Mouse (Mus musculus): Measurements from ENCODE around the gene Col13a1. TPM values are rescaled to one million over a fixed set of nuclear protein-coding genes. Genes with fewer than 3 reads are reported as not detected.

Gene Col13a1
- polyA plus RNA-seq, 1 experiment from 2014 or later: 4.4 TPM

GRCm38 (mm10) chr10:61825979-61826752 lies 152.7 kb downstream of the Col13a1 start:
- H3K4me1 ChIP-seq: peaks cover 12% of the 10 kb centered on the region
- H3K9ac ChIP-seq (replicated peaks): no peak overlapping the region
- no peak for ATAC-seq (ENCODE audit: low FRiP score, low read depth)
- H3K27me3 ChIP-seq: peaks cover 13% of the 10 kb centered on the region
- no peak overlapping the region for H3K4me2 ChIP-seq (replicated peaks)
- no peak overlapping the region for H3K27ac ChIP-seq (replicated peaks)
- H3K4me3 ChIP-seq: no peak overlapping the region
- H3K9me3 ChIP-seq: no peaks in the 10 kb centered on the region
- WGBS: 78% methylated on average over 13 of the region's 13 CpGs
- H3K36me3 ChIP-seq: no peaks in the 10 kb centered on the region

- peaks cover 13% of the 10 kb centered on the region for H3K27me3 ChIP-seq
- no peak overlapping the region for H3K9ac ChIP-seq (replicated peaks)
- H3K4me3 ChIP-seq: no peak overlapping the region
- 47% methylated on average over 5 of the region's 5 CpGs for WGBS
- H3K4me2 ChIP-seq (replicated peaks): no peak overlapping the region
- H3K4me1 ChIP-seq: peaks cover 12% of the 10 kb centered on the region
- no peak for ATAC-seq (ENCODE audit: low FRiP score, low read depth)
- H3K27ac ChIP-seq (replicated peaks): no peak overlapping the region
- H3K36me3 ChIP-seq: no peaks in the 10 kb centered on the region
- no peaks in the 10 kb centered on the region for H3K9me3 ChIP-seq
Measured at GRCm38 (mm10) chr10:61825536-61825935, 153.4 kb downstream of the Col13a1 start.

GRCm38 (mm10) chr10:61823731-61824115 lies 155.2 kb downstream of the Col13a1 start:
- no peak overlapping the region for H3K4me3 ChIP-seq
- no peaks in the 10 kb centered on the region for H3K9me3 ChIP-seq
- no peak for ATAC-seq (ENCODE audit: low FRiP score, low read depth)
- peaks cover 11% of the 10 kb centered on the region for H3K27me3 ChIP-seq
- WGBS: 83% methylated on average over 4 of the region's 4 CpGs
- no peaks in the 10 kb centered on the region for H3K36me3 ChIP-seq
- no peak overlapping the region for H3K27ac ChIP-seq (replicated peaks)
- H3K4me1 ChIP-seq: peaks cover 12% of the 10 kb centered on the region
- no peak overlapping the region for H3K9ac ChIP-seq (replicated peaks)
- no peak overlapping the region for H3K4me2 ChIP-seq (replicated peaks)

GRCm38 (mm10) chr10:61822968-61823730 lies 155.8 kb downstream of the Col13a1 start:
- Histone ChIP-seq H3K9ac (replicated peaks) (no peak overlapping the region), H3K36me3 (no peaks in the 10 kb centered on the region), H3K4me3 (no peak overlapping the region), H3K9me3 (no peaks in the 10 kb centered on the region), H3K4me2 (replicated peaks) (no peak overlapping the region), H3K4me1 (peaks cover 12% of the 10 kb centered on the region), H3K27ac (replicated peaks) (no peak overlapping the region), H3K27me3 (peaks cover 8% of the 10 kb centered on the region)
- no peak for ATAC-seq (ENCODE audit: low FRiP score, low read depth)
- WGBS: 67% methylated on average over 7 of the region's 7 CpGs

- Histone ChIP-seq H3K27me3 (no peaks in the 10 kb centered on the region), H3K27ac (replicated peaks) (no peak overlapping the region), H3K9ac (replicated peaks) (no peak overlapping the region), H3K4me2 (replicated peaks) (no peak overlapping the region), H3K9me3 (no peaks in the 10 kb centered on the region), H3K4me1 (no peaks in the 10 kb centered on the region), H3K36me3 (no peaks in the 10 kb centered on the region), H3K4me3 (no peak overlapping the region)
- no peak for ATAC-seq (ENCODE audit: low FRiP score, low read depth)
- WGBS: 54% methylated on average over 9 of the region's 9 CpGs
Measured at GRCm38 (mm10) chr10:61820050-61820449, 158.9 kb downstream of the Col13a1 start.

- Histone ChIP-seq H3K27me3 (no peaks in the 10 kb centered on the region), H3K4me1 (no peaks in the 10 kb centered on the region), H3K4me3 (no peak overlapping the region), H3K4me2 (replicated peaks) (no peak overlapping the region), H3K27ac (replicated peaks) (no peak overlapping the region), H3K36me3 (no peaks in the 10 kb centered on the region), H3K9ac (replicated peaks) (no peak overlapping the region), H3K9me3 (no peaks in the 10 kb centered on the region)
- no peak for ATAC-seq (ENCODE audit: low FRiP score, low read depth)
- 72% methylated on average over 5 of the region's 5 CpGs for WGBS
Measured at GRCm38 (mm10) chr10:61811987-61812386, 166.9 kb downstream of the Col13a1 start.

GRCm38 (mm10) chr10:61798133-61798576 lies 180.8 kb downstream of the Col13a1 start:
- H3K27me3 ChIP-seq: no peaks in the 10 kb centered on the region
- 0 out of 2 replicates have a peak, but pooled peaks cover 6% of the 10 kb centered on the region for H3K4me1 ChIP-seq
- no peaks in the 10 kb centered on the region for H3K36me3 ChIP-seq
- no peak overlapping the region for H3K4me2 ChIP-seq (replicated peaks)
- no peak overlapping the region for H3K4me3 ChIP-seq
- ATAC-seq (ENCODE audit: low FRiP score, low read depth): no peak
- no peak overlapping the region for H3K9ac ChIP-seq (replicated peaks)
- H3K9me3 ChIP-seq: no peaks in the 10 kb centered on the region
- H3K27ac ChIP-seq (replicated peaks): no peak overlapping the region
- WGBS: 89% methylated on average over 15 of the region's 15 CpGs

GRCm38 (mm10) chr10:61795458-61795857 lies 183.4 kb downstream of the Col13a1 start:
- 39% methylated on average over 8 of the region's 8 CpGs for WGBS
- 0 out of 2 replicates have a peak, but pooled peaks cover 6% of the 10 kb centered on the region for H3K4me1 ChIP-seq
- H3K4me3 ChIP-seq: no peak overlapping the region
- no peak for ATAC-seq (ENCODE audit: low FRiP score, low read depth)
- H3K9me3 ChIP-seq: no peaks in the 10 kb centered on the region
- no peak overlapping the region for H3K4me2 ChIP-seq (replicated peaks)
- H3K27ac ChIP-seq (replicated peaks): no peak overlapping the region
- H3K9ac ChIP-seq (replicated peaks): no peak overlapping the region
- no peaks in the 10 kb centered on the region for H3K27me3 ChIP-seq
- no peaks in the 10 kb centered on the region for H3K36me3 ChIP-seq

- H3K4me2 ChIP-seq (replicated peaks): no peak overlapping the region
- WGBS: 83% methylated on average over 10 of the region's 10 CpGs
Measured at GRCm38 (mm10) chr10:61794971-61795370, 183.9 kb downstream of the Col13a1 start.

GRCm38 (mm10) chr10:61793015-61793414 lies 185.9 kb downstream of the Col13a1 start:
- 49% methylated on average over 8 of the region's 8 CpGs for WGBS
- H3K9me3 ChIP-seq: no peaks in the 10 kb centered on the region
- 0 out of 2 replicates have a peak, but pooled peaks cover 6% of the 10 kb centered on the region for H3K4me1 ChIP-seq
- no peaks in the 10 kb centered on the region for H3K27me3 ChIP-seq
- H3K36me3 ChIP-seq: no peaks in the 10 kb centered on the region
- ATAC-seq (ENCODE audit: low FRiP score, low read depth): no peak
- no peak overlapping the region for H3K4me3 ChIP-seq
- H3K9ac ChIP-seq (replicated peaks): no peak overlapping the region
- no peak overlapping the region for H3K27ac ChIP-seq (replicated peaks)
- H3K4me2 ChIP-seq (replicated peaks): no peak overlapping the region

More at GRCm38 (mm10) chr10:61794971-61795370, 183.9 kb downstream of the Col13a1 start:
- no peaks in the 10 kb centered on the region for H3K27me3 ChIP-seq
- 0 out of 2 replicates have a peak, but pooled peaks cover 6% of the 10 kb centered on the region for H3K4me1 ChIP-seq
- ATAC-seq (ENCODE audit: low FRiP score, low read depth): no peak
- no peak overlapping the region for H3K4me3 ChIP-seq
- H3K27ac ChIP-seq (replicated peaks): no peak overlapping the region
- no peaks in the 10 kb centered on the region for H3K9me3 ChIP-seq
- no peak overlapping the region for H3K9ac ChIP-seq (replicated peaks)
- H3K36me3 ChIP-seq: no peaks in the 10 kb centered on the region

GRCm38 (mm10) chr10:61788499-61788898 lies 190.4 kb downstream of the Col13a1 start:
- Histone ChIP-seq H3K9ac (replicated peaks) (no peak overlapping the region), H3K36me3 (no peaks in the 10 kb centered on the region), H3K4me1 (peaks cover 5% of the 10 kb centered on the region; the same call in 1 of the 2 replicates), H3K4me3 (no peak overlapping the region), H3K9me3 (no peaks in the 10 kb centered on the region), H3K4me2 (replicated peaks) (no peak overlapping the region), H3K27ac (replicated peaks) (no peak overlapping the region), H3K27me3 (no peaks in the 10 kb centered on the region)
- WGBS: 93% methylated on average over 5 of the region's 5 CpGs
- ATAC-seq (ENCODE audit: low FRiP score, low read depth): no peak
